Mouse (Mus musculus) heart, adult 2 months (tissue): Measurements from ENCODE around the gene Tdgf1. TPM values are rescaled to one million over a fixed set of nuclear protein-coding genes. Genes with fewer than 3 reads are reported as not detected.

Experiments used
- DNase-seq, 2 experiments: peaks; one replicate each; pipeline ENCODE4 v3.0.0; 2021
- H3K27ac ChIP-seq: fragments of 200-600 bp; 2 replicates; pipeline ENCODE4 v1.8.1; 2022
- H3K27me3 ChIP-seq: fragments of 200-500 bp; 2 replicates; pipeline ENCODE4 v1.6.1; 2012; ENCODE audit warnings: mild to moderate bottlenecking, low read length, inconsistent platforms, mixed read lengths; ENCODE audit not compliant: control insufficient read depth, insufficient read depth
- H3K36me3 ChIP-seq: fragments of 200-500 bp; 2 replicates; pipeline ENCODE4 v1.6.1; 2012; ENCODE audit warnings: low read length, inconsistent platforms; ENCODE audit not compliant: control insufficient read depth, insufficient read depth
- H3K4me1 ChIP-seq: fragments of 200-500 bp; 2 replicates; pipeline ENCODE4 v1.6.1; 2011; ENCODE audit warnings: low read length; ENCODE audit not compliant: control insufficient read depth, insufficient read depth
- H3K4me3 ChIP-seq: fragments of 200-600 bp; 2 replicates; pipeline ENCODE4 v1.8.1; 2022
- H3K79me2 ChIP-seq: fragments of 200-500 bp; replicated peaks from 2 replicates; pipeline ENCODE4 v1.6.1; 2012; ENCODE audit warnings: mild to moderate bottlenecking, inconsistent platforms, low read length, moderate library complexity, mixed read lengths; ENCODE audit not compliant: control insufficient read depth, insufficient read depth
- H3K9ac ChIP-seq: fragments of 200-500 bp; 2 replicates; pipeline ENCODE4 v1.6.1; 2012; ENCODE audit warnings: low read depth, mild to moderate bottlenecking, control low read depth, inconsistent platforms, low read length, mixed read lengths
- CTCF ChIP-seq: fragments of 200-600 bp; IDR thresholded peaks from 2 replicates; pipeline ENCODE4 v1.8.1; 2022; ENCODE audit warnings: antibody characterized with exemption, mild to moderate bottlenecking, moderate library complexity
- EP300 ChIP-seq: fragments of 200-500 bp; IDR thresholded peaks from 2 replicates; pipeline ENCODE4 v1.6.1; 2011; ENCODE audit warnings: low read depth, low read length, control low read depth; ENCODE audit not compliant: insufficient read depth
- POLR2A ChIP-seq: fragments of 200-500 bp; IDR thresholded peaks from 2 replicates; pipeline ENCODE4 v1.6.1; 2011; ENCODE audit warnings: mild to moderate bottlenecking, low read depth, low read length, control low read depth; ENCODE audit not compliant: insufficient read depth
- WGBS: fragments of 180-500 bp; shearing (Covaris S2); methylation state at CpG from one replicate; pipeline ENCODE4 v1.1.7; 2018; 5-methylcytosine and 5-hydroxymethylcytosine counted together
- intact Hi-C: fragments of 180-260 bp; cut with DNase I; formaldehyde crosslinking; loops from one replicate; pipeline ENCODE4 v1.15.1; 2025
- polyA plus RNA-seq: library from polyadenylated mRNA; depleted of rRNA; stranded (reverse); fragments of >200 nt; gene quantifications from 2 replicates; pipeline ENCODE4 v1.2.3, GENCODE M21; 2012
- total RNA-seq, 2 experiments: library from RNA; stranded (reverse); gene quantifications; 2 replicates each; pipeline ENCODE4 v1.2.3; 2021

Gene Tdgf1
- total and polyA plus RNA-seq, 3 experiments, result not detected

DNA sequence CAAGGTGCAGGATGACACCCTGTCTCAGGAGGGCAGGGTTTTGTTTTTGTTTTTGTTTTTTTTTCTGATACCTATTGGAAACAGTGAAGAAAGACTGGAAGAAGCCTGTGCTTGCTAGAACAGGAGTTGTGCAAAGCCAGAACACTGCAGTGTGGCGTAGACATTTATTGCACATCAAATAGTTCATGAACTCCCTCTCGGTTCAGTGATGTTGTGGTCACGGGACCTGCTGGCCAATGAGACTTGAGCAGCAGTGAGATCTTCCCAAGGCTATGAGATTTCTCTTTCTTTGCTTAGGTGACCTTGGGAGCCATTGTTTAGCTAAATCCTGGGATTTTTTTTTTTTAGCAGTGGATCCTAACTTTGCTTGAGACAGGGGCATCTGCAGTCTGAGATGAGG lies 42.1 kb upstream of the Tdgf1 start:
- no peak overlapping the region for H3K4me3 ChIP-seq
- no peak for DNase-seq
- no peak overlapping the region for H3K9ac ChIP-seq
- no peaks in the 10 kb centered on the region for H3K79me2 ChIP-seq
- WGBS, result 83% methylated on average over 3 of the region's 3 CpGs
- H3K27me3 ChIP-seq, result no peaks in the 10 kb centered on the region
- H3K36me3 ChIP-seq, result no peaks in the 10 kb centered on the region
- TF ChIP-seq EP300 (no peak), POLR2A (no peak), CTCF (no peak)
- intact Hi-C loops, result no loop called here
- peaks cover 2% of the 10 kb centered on the region; the same call in 1 of the 2 replicates for H3K4me1 ChIP-seq
- H3K27ac ChIP-seq, result no peak overlapping the region

DNA sequence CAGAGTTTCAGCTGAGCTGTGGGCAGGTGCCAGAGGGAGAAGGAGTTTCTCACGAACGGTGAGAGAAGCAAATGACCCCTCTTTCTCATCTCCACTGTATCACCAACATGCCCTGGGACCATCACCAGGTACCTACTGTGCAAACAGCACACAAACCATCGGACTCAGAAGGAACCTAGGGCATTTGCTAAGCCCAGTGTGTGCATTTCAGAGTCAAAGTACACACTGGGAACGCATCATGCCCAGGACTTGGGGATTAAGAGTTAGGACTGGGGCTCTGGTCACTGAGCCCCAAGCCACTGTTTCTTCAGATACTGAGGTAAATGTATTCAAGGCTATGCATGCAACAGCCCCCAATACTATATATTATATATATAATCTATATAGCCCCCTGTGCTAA lies 41.4 kb upstream of the Tdgf1 start:
- 79% methylated on average over 4 of the region's 4 CpGs for WGBS
- Histone ChIP-seq H3K9ac (no peak overlapping the region), H3K27me3 (no peaks in the 10 kb centered on the region), H3K79me2 (no peaks in the 10 kb centered on the region), H3K4me1 (peaks cover 2% of the 10 kb centered on the region; the same call in 1 of the 2 replicates), H3K36me3 (no peaks in the 10 kb centered on the region), H3K27ac (no peak overlapping the region), H3K4me3 (no peak overlapping the region)
- no peak for DNase-seq
- TF ChIP-seq EP300 (no peak), CTCF (no peak), POLR2A (no peak)
- intact Hi-C loops, result no loop called here

DNA sequence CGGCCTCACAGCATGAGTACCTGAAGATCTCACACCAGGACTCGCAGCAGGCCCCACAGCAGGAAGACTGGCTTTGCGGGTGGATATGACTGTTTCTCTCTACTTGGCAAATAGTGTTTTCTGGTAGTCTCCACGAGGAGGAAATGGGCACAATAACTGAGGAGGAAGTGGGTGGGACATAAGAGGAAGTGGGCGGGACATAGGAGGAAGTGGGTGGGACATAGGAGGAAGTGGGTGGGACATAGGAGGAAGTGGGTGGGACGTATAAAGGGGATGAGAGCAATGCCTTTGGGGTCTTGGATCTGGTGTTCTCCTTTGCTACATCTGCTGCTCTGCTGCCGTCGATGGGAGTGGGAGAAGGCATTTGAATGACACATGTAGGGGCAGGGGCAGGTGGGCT lies 40.0 kb upstream of the Tdgf1 start:
- no peak overlapping the region for H3K9ac ChIP-seq
- peaks cover 1% of the 10 kb centered on the region; the same call in 1 of the 2 replicates for H3K4me1 ChIP-seq
- TF ChIP-seq POLR2A (no peak), EP300 (no peak), CTCF (no peak)
- H3K4me3 ChIP-seq, result no peak overlapping the region
- no peak overlapping the region for H3K27ac ChIP-seq
- H3K79me2 ChIP-seq, result no peaks in the 10 kb centered on the region
- H3K36me3 ChIP-seq, result no peaks in the 10 kb centered on the region
- intact Hi-C loops, result no loop called here
- 71% methylated on average over 8 of the region's 8 CpGs for WGBS
- DNase-seq, result no peak
- H3K27me3 ChIP-seq, result no peaks in the 10 kb centered on the region

DNA sequence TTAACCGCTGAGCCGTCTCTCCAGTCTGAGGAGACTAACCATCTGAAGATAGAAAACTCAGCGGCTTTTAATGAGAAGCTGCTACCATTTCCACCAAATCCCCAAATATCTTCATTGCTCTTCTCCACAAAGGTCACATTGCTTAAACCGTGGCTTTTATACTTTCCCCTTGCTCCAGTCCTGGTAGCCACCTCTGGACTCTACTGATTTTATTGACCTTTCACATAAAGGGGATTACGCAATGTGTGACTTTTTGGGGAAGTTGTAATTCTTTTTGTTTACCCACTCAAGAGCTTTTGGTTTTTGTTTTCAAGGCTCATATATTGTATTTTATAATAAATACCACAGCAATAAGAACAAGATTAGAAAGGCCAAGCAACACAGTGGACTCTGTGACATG lies 39.6 kb upstream of the Tdgf1 start:
- WGBS, result 93% methylated on average over 5 of the region's 5 CpGs
- intact Hi-C loops, result no loop called here
- no peaks in the 10 kb centered on the region for H3K4me1 ChIP-seq

DNA sequence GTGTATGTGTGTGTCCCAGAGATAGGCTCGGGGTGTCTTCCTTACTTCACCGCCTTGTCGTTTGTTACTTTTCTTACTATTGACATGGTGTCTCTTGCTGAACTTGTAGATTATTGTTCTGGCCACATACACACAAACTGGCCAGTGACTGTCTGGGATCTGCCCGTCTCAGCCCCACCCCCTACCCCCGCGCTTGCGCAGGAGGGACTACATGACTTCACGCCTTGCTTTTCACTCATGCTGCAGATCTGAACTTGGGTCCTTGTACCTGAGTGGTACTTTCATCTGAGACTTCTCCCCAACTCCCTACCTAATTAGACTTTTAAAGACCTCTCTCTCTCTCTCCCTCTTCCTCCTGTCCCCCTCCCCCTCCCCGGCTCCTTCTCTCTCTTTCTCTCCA lies 38.1 kb upstream of the Tdgf1 start:
- WGBS, result 95% methylated on average over 9 of the region's 9 CpGs
- H3K36me3 ChIP-seq, result no peaks in the 10 kb centered on the region
- no peaks in the 10 kb centered on the region for H3K27me3 ChIP-seq
- no peaks in the 10 kb centered on the region for H3K79me2 ChIP-seq
- no peaks in the 10 kb centered on the region for H3K4me1 ChIP-seq
- H3K9ac ChIP-seq, result no peak overlapping the region
- H3K27ac ChIP-seq, result no peak overlapping the region
- DNase-seq, result no peak
- no peak for TF ChIP-seq EP300
- TF ChIP-seq CTCF, result no peak
- no peak overlapping the region for H3K4me3 ChIP-seq
- intact Hi-C loops, result no loop called here

More for the DNA sequence above, 39.6 kb upstream of the Tdgf1 start:
- no peak for TF ChIP-seq EP300
- TF ChIP-seq CTCF, result no peak
- no peak for TF ChIP-seq POLR2A
- H3K4me3 ChIP-seq, result no peak overlapping the region
- H3K9ac ChIP-seq, result no peak overlapping the region
- H3K27ac ChIP-seq, result no peak overlapping the region
- DNase-seq, result no peak
- H3K27me3 ChIP-seq, result no peaks in the 10 kb centered on the region
- no peaks in the 10 kb centered on the region for H3K36me3 ChIP-seq
- H3K79me2 ChIP-seq, result no peaks in the 10 kb centered on the region

DNA sequence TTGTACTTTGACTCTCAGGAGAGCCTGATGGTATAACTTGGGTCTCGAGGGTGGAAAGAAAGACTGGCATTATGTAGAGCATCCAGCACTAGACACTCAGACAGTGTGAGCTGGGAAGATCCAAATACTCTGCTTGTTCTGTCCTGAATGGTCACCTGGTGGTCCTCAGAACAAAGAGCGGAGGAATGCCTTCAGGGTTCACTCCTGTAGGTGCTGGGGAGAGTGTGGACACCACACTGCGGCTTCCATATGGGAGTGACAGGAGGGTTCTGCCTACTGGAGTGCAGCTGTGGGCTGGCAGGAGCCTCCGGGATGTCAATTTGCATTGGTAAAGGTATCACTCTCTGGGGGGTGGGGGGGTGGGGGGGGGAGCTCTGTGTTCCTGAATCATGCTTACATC lies 36.4 kb upstream of the Tdgf1 start:
- H3K4me3 ChIP-seq, result no peak overlapping the region
- H3K79me2 ChIP-seq, result no peaks in the 10 kb centered on the region
- TF ChIP-seq POLR2A (no peak), EP300 (no peak), CTCF (no peak)
- no peak overlapping the region for H3K27ac ChIP-seq
- 59% methylated on average over 4 of the region's 4 CpGs for WGBS
- H3K36me3 ChIP-seq, result no peaks in the 10 kb centered on the region
- intact Hi-C loops, result no loop called here
- H3K4me1 ChIP-seq, result no peaks in the 10 kb centered on the region
- no peak overlapping the region for H3K9ac ChIP-seq
- no peaks in the 10 kb centered on the region for H3K27me3 ChIP-seq
- no peak for DNase-seq
